Mouse (Mus musculus): ENCODE measurements at regions not wholly inside any gene's neighbourhood (a gene's known extent, or its start where the extent isn't known, plus 50 kb on each side); places are given as distances from the start of the nearest gene placed in this dataset.

DNA sequence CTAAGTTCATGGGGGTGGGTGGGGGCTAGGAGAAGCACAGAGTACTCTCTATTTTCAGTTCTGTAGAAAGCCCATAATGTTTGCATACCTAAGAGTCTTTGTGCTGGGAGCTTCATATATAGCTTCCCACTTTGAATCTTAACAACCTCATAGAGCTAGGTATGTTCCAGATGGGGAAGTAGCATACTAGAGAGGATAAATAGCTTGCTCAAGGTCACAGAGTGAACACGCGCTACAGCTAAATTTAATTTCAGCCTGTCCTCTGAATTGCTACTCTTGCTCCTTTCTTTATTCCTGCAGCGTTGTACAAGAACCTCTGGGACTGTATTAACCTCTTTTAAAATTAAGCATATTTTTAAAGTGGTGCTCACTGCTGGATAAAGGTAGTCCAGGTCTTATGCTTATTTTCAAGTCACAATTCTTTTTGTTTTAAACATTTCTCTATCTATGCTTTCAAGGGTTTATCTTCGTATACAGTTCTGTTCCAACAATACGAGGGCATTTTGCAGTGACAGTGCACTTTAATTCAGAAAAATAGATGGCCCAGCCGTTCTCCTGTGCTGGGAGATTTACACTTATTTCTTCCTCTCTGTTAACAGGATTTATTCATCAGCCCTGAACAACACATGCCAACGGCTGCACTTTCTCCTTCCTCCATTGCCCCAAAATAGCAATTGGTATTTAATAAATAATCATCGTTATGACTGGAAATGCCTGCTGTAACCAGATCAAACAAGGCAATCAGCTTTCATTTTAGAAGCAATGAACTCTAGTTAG lies 350.7 kb downstream of the Stim2 start:
- Histone ChIP-seq H3K36me3 (no peaks in the 10 kb centered on the region), H3K4me2 (replicated peaks) (no peak overlapping the region), H3K9me3 (no peaks in the 10 kb centered on the region), H3K27ac (no peak overlapping the region), H3K27me3 (no peaks in the 10 kb centered on the region), H3K9ac (replicated peaks) (no peak overlapping the region), H3K4me1 (replicated peaks) (0 out of 2 replicates have a peak, but pooled peaks cover 5% of the 10 kb centered on the region), H3K4me3 (replicated peaks) (no peak overlapping the region)
- 76% methylated on average over 8 of the region's 8 CpGs for WGBS
- ATAC-seq, result no peak

DNA sequence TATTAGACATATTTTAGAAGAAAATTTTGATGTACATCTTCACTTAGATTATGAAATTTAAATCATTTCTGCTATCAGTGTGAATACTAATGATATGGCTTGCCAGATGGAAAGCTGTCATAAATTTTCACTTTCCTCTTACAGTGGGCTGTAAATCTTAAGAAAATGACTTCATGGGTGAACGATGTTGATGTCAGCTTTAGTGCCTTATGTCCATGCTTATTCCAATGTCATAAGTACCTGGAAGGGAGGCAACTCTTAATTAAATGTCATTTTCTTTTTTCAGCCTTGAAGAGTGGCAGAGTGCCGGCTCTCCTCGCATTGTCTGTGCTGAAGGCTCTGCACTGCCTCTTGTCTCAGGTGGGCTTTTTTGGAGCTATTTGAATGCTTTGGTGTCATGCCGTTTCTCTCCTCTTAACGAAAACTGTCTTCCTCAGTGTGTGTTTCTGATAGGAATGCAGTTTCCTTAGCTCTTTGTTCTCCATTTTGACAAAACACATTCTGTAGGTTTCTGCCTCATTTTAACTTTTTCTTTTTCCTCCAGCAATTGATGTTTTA lies 351.6 kb downstream of the Stim2 start:
- Histone ChIP-seq H3K27ac (peak overlapping the region; percentile 37; the same call in 1 of the 2 replicates), H3K9ac (replicated peaks) (no peak overlapping the region), H3K9me3 (no peaks in the 10 kb centered on the region), H3K27me3 (no peaks in the 10 kb centered on the region), H3K4me2 (replicated peaks) (no peak overlapping the region), H3K4me1 (replicated peaks) (0 out of 2 replicates have a peak, but pooled peaks cover 5% of the 10 kb centered on the region), H3K4me3 (replicated peaks) (no peak overlapping the region), H3K36me3 (no peaks in the 10 kb centered on the region)
- ATAC-seq, result no peak
- WGBS, result 60% methylated on average over 5 of the region's 5 CpGs

DNA sequence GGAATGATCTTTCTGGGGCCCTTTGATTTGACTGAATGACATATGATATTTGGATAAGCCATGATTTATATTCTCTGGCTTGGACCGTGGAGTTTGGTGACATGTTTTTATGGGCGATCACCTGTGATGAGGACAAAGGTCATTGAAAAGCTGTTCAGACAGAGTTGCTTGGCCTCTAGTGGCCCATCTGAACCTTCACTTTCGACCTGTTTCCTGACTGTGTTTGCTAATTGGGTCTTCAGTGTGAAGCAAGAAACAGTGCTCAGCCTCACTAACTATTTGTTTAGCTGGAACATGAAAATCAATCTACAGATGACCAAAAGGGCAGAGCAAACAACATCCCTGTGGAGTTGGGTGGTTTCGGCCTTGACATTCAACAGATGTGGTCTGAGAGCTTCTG lies 357.8 kb downstream of the Stim2 start:
- ATAC-seq, result no peak
- Histone ChIP-seq H3K4me1 (replicated peaks) (no peaks in the 10 kb centered on the region), H3K27ac (no peak overlapping the region), H3K4me2 (replicated peaks) (no peak overlapping the region), H3K4me3 (replicated peaks) (no peak overlapping the region), H3K9ac (replicated peaks) (no peak overlapping the region), H3K27me3 (no peaks in the 10 kb centered on the region), H3K9me3 (no peaks in the 10 kb centered on the region), H3K36me3 (no peaks in the 10 kb centered on the region)
- 79% methylated on average over 4 of the region's 4 CpGs for WGBS

DNA sequence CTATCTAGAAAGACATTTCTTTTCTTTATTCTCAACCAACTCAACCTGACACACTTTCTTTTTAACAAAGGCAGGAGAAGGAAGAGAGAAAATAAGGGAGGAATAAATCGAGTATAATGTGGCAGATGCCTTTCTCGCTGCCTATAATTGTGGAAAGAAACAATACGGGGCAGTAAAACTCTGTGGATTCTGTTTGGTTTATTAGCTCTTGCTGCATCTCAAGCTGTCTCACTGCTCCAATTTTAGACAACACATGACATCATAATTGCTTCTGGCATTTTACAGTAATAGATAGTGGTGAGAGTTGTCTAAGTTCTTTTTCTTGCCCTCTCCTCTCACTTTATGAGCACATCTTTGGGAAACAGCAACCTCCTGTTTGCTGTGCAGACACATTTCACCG lies 359.2 kb downstream of the Stim2 start:
- whole genome bisulfite sequencing, result 70% methylated on average over 4 of the region's 4 CpGs

DNA sequence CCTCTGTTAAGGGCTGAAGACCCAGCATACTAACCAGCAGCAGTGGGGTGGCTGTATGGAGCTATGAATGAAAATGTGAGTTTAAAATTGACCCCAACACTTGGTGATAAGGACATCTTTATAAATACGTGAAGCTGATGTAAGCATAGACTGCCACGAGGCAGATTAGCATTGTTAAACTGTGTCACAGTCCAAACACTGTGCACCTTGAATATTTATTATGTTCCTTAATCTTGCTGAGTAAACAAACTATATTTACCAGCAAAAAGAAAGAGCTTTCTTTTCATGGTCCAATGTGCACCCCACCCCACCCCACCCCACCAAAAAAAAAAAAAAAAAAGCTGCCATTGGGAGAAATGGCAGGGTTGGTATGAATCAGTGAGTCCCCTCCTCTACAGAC lies 359.9 kb downstream of the Stim2 start:
- H3K9ac ChIP-seq (replicated peaks), result no peak overlapping the region
- H3K9me3 ChIP-seq, result no peaks in the 10 kb centered on the region
- no peaks in the 10 kb centered on the region for H3K27me3 ChIP-seq
- H3K4me2 ChIP-seq (replicated peaks), result no peak overlapping the region
- H3K27ac ChIP-seq, result no peak overlapping the region
- no peak overlapping the region for H3K4me3 ChIP-seq (replicated peaks)
- no peak for ATAC-seq
- H3K4me1 ChIP-seq (replicated peaks), result no peaks in the 10 kb centered on the region
- no peaks in the 10 kb centered on the region for H3K36me3 ChIP-seq
- WGBS, result 50% methylated on average over 2 of the region's 2 CpGs

More for the DNA sequence above, 359.2 kb downstream of the Stim2 start:
- no peaks in the 10 kb centered on the region for H3K4me1 ChIP-seq (replicated peaks)
- ATAC-seq, result no peak
- H3K27ac ChIP-seq, result no peak overlapping the region
- no peaks in the 10 kb centered on the region for H3K27me3 ChIP-seq
- no peak overlapping the region for H3K4me3 ChIP-seq (replicated peaks)
- no peak overlapping the region for H3K4me2 ChIP-seq (replicated peaks)
- H3K9me3 ChIP-seq, result no peaks in the 10 kb centered on the region
- no peaks in the 10 kb centered on the region for H3K36me3 ChIP-seq
- no peak overlapping the region for H3K9ac ChIP-seq (replicated peaks)

All from midbrain, embryonic 13.5 days (tissue).